1 mouse cellular context compared by ENCODE assay signal in the genomic region with DNA sequence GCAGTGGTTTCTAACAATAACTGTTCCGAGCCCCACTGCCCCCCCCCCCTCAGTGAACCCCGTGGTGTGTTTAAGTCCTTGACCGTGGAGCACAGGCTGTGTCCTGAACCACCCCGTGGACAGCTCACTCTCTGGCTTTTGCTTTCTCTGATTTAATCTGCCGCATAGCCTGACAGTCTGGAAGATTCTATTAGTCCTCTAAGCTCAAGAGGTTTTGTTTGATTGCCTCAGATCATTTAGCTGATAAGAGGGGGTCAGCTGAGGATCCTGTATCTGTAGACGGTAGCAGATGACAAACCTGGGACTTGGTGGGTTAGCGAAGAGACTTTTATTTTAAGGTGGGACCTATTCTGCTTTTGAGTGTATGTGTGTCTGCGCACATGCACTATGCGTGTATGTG.
TF ChIP-seq lines count a peak whose summit lies in the region.

No protein-coding gene starts in this region.

TF ChIP-seq in CH12.LX, 34 proteins besides CTCF, POLR2A, EP300 and RAD21 (continued from another document):
- TF ChIP-seq JUND (conservative IDR thresholded peaks at IDR 0.05; ENCODE audit: low read depth, low read length) (no peak), ZNF384 (IDR thresholded peaks at IDR 0.05; ENCODE audit: low read depth, low read length) (no peak), MAX (IDR thresholded peaks at IDR 0.05; ENCODE audit: low read length) (no peak), USF1 (IDR thresholded peaks at IDR 0.05; ENCODE audit: low read depth, low read length) (no peak), CHD2 (IDR thresholded peaks at IDR 0.05; ENCODE audit: low read length) (no peak), SIN3A (IDR thresholded peaks at IDR 0.05; ENCODE audit: low read length) (no peak)
